Mouse (Mus musculus) bone marrow, adult 2 months (tissue): ENCODE data around the gene Rgl1.

Experiments
- CTCF ChIP-seq: fragments of 200-500 bp; IDR thresholded peaks from 2 replicates; pipeline ENCODE4 v1.5.1; 2011; ENCODE audit warnings: low read length, control low read depth; ENCODE audit not compliant: control insufficient read depth, insufficient read depth
- POLR2A ChIP-seq: fragments of 200-500 bp; IDR thresholded peaks from 2 replicates; pipeline ENCODE4 v1.6.1; 2011; ENCODE audit warnings: low read depth, mild to moderate bottlenecking, control low read depth, low read length, borderline replicate concordance; ENCODE audit not compliant: control insufficient read depth

- TF ChIP-seq CTCF (no peak), POLR2A (no peak)
Observed at GRCm38 (mm10) chr1:152589331-152589935, 176.7 kb downstream of the Rgl1 start.
